Mouse (Mus musculus): ENCODE data around the gene Kntc1.

DNA sequence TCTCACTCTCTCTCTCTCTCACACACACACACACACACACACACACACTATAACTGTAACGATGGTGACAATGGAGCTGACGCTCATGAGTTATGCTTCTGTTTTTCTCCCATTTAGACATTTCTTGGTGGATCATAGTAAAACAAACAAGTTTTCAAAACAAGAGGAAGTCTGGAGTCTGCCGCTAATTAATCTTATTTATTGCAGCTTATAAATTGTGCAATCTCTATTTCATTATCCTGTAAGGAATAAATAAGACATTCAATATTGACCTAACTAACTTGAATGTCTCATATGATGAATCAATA is 71.7 kb downstream of the Kntc1 start:
- TF ChIP-seq POLR2A (IDR thresholded peaks at IDR 0.05; ENCODE audit: control insufficient read depth, extremely low read depth, insufficient read depth, low read length, poor library complexity): no peak
- no peak for TF ChIP-seq CTCF (IDR thresholded peaks at IDR 0.05; ENCODE audit: borderline replicate concordance, control insufficient read depth, extremely low read depth, insufficient read depth, low read length, poor library complexity)
